Mouse (Mus musculus) hindbrain, embryonic 16.5 days (tissue): Measurements from ENCODE around the gene 4932438H23Rik. TPM values are rescaled to one million over a fixed set of nuclear protein-coding genes. Genes with fewer than 3 reads are reported as not detected.

Source experiments
- ATAC-seq: fragments of 200-750 bp; cut with Nextera tagmentation; 2 replicates; pipeline ENCODE4 v1.8.0; 2017; ENCODE audit warnings: moderate TSS enrichment, moderate library complexity
- H3K27ac ChIP-seq: fragments of 300-500 bp; sonication (generic); 2 replicates; pipeline ENCODE4 v1.5.1; 2014; ENCODE audit warnings: low read depth, mild to moderate bottlenecking, control low read depth, low read length, moderate library complexity
- H3K27me3 ChIP-seq: fragments of 300-500 bp; sonication (generic); replicated peaks from 2 replicates; pipeline ENCODE4 v1.6.1; 2014; ENCODE audit warnings: low read length; ENCODE audit not compliant: control insufficient read depth, insufficient read depth
- H3K36me3 ChIP-seq: fragments of 300-500 bp; sonication (generic); 2 replicates; pipeline ENCODE4 v1.6.1; 2014; ENCODE audit warnings: mild to moderate bottlenecking, low read length, moderate library complexity, mixed read lengths; ENCODE audit not compliant: control insufficient read depth, insufficient read depth
- H3K4me1 ChIP-seq: fragments of 300-500 bp; sonication (generic); 2 replicates; pipeline ENCODE4 v1.6.1; 2014; ENCODE audit warnings: low read depth, low read length; ENCODE audit not compliant: control insufficient read depth, insufficient read depth
- H3K4me2 ChIP-seq: fragments of 300-500 bp; sonication (generic); 2 replicates; pipeline ENCODE4 v1.6.1; 2014; ENCODE audit warnings: mild to moderate bottlenecking, low read length, control low read depth, moderate library complexity
- H3K4me3 ChIP-seq: fragments of 300-500 bp; sonication (generic); 2 replicates; pipeline ENCODE4 v1.5.1; 2014; ENCODE audit warnings: mild to moderate bottlenecking, low read length, control low read depth, moderate library complexity
- H3K9ac ChIP-seq: fragments of 300-500 bp; sonication (generic); 2 replicates; pipeline ENCODE4 v1.6.1; 2014; ENCODE audit warnings: low read depth, mild to moderate bottlenecking, control low read depth, low read length, moderate library complexity
- H3K9me3 ChIP-seq: fragments of 300-500 bp; sonication (generic); 2 replicates; pipeline ENCODE4 v1.6.1; 2014; ENCODE audit warnings: mild to moderate bottlenecking, low read length, moderate library complexity; ENCODE audit not compliant: control insufficient read depth
- WGBS: fragments of 180-500 bp; shearing (Covaris S2); extraction: QIAGEN DNeasy Blood & Tissue Kit; methylation state at CpG from one replicate; pipeline ENCODE4 v1.1.7; 2014; 5-methylcytosine and 5-hydroxymethylcytosine counted together
- polyA plus RNA-seq: library from polyadenylated mRNA; unstranded; fragments of >200 nt; fragmentation: Nextera tagmentation; extraction: Ambion mirVana; gene quantifications from 2 replicates; pipeline ENCODE4 v1.2.1, GENCODE M21; 2015

The 4932438H23Rik gene
- 0.88 and 1.9 TPM in 2 replicates for polyA plus RNA-seq

GRCm38 (mm10) chr16:91095022-91095421 is at the start of gene 4932438H23Rik:
TSS of gene 4932438H23Rik (minus strand) at chr16:91095122.
- Histone ChIP-seq H3K4me1 (no peaks in the 10 kb centered on the region; the same call in 1 of the 2 replicates), H3K27ac (no peak within 1 kb of the TSS), H3K9ac (no peak within 1 kb of the TSS), H3K36me3 (no peaks in the 10 kb centered on the region), H3K27me3 (0 out of 2 replicates have a peak, but pooled peaks cover 4% of the 10 kb centered on the region), H3K4me2 (no peak within 1 kb of the TSS), H3K4me3 (no peak within 1 kb of the TSS), H3K9me3 (no peaks in the 10 kb centered on the region)
- ATAC-seq, result no peak
- WGBS, result 87% methylated on average over 8 of the region's 8 CpGs

- no peak for ATAC-seq
- peaks cover 23% of the 10 kb centered on the region for H3K27me3 ChIP-seq
These were observed 46.2 kb upstream of the 4932438H23Rik start for GRCm38 (mm10) chr16:91140991-91141630.

GRCm38 (mm10) chr16:91140457-91140856 is 45.5 kb upstream of the 4932438H23Rik start:
- peaks cover 4% of the 10 kb centered on the region for H3K4me1 ChIP-seq
- no peak overlapping the region for H3K4me3 ChIP-seq
- H3K27ac ChIP-seq, result no peak overlapping the region
- no peaks in the 10 kb centered on the region for H3K36me3 ChIP-seq
- no peak overlapping the region for H3K9ac ChIP-seq
- peak; percentile 88 for ATAC-seq
- 4% methylated on average over 10 of the region's 10 CpGs for WGBS
- H3K4me2 ChIP-seq, result no peak overlapping the region; the same call in 1 of the 2 replicates
- H3K9me3 ChIP-seq, result peaks cover 9% of the 10 kb centered on the region
- peaks cover 25% of the 10 kb centered on the region for H3K27me3 ChIP-seq

More at GRCm38 (mm10) chr16:91140991-91141630, 46.2 kb upstream of the 4932438H23Rik start:
- Histone ChIP-seq H3K4me2 (no peak overlapping the region), H3K9me3 (peaks cover 9% of the 10 kb centered on the region), H3K9ac (no peak overlapping the region), H3K27ac (no peak overlapping the region), H3K4me1 (peaks cover 4% of the 10 kb centered on the region), H3K36me3 (no peaks in the 10 kb centered on the region), H3K4me3 (no peak overlapping the region)
- WGBS, result 26% methylated on average over 20 of the region's 20 CpGs

- WGBS, result 3% methylated on average over 13 of the region's 13 CpGs
- Histone ChIP-seq H3K4me2 (peak overlapping the region; percentile 13), H3K4me1 (peaks cover 4% of the 10 kb centered on the region), H3K9me3 (peaks cover 9% of the 10 kb centered on the region), H3K9ac (no peak overlapping the region), H3K36me3 (no peaks in the 10 kb centered on the region), H3K27ac (no peak overlapping the region), H3K4me3 (no peak overlapping the region), H3K27me3 (peaks cover 25% of the 10 kb centered on the region)
- peak; percentile 34; the same call in 1 of the 2 replicates for ATAC-seq
These were observed 45.1 kb upstream of the 4932438H23Rik start for GRCm38 (mm10) chr16:91140056-91140455.

GRCm38 (mm10) chr16:91139481-91139880 is 44.6 kb upstream of the 4932438H23Rik start:
- Histone ChIP-seq H3K27ac (no peak overlapping the region), H3K36me3 (no peaks in the 10 kb centered on the region), H3K4me3 (no peak overlapping the region), H3K27me3 (peaks cover 29% of the 10 kb centered on the region), H3K4me1 (peaks cover 4% of the 10 kb centered on the region), H3K9me3 (peaks cover 9% of the 10 kb centered on the region), H3K9ac (no peak overlapping the region), H3K4me2 (no peak overlapping the region)
- ATAC-seq, result no peak
- WGBS, result 16% methylated on average over 10 of the region's 10 CpGs

- Histone ChIP-seq H3K27me3 (peaks cover 30% of the 10 kb centered on the region), H3K4me3 (no peak overlapping the region)
- 84% methylated on average over 3 of the region's 3 CpGs for WGBS
These were observed 43.8 kb upstream of the 4932438H23Rik start for GRCm38 (mm10) chr16:91138736-91139135.

GRCm38 (mm10) chr16:91138151-91138550 is 43.2 kb upstream of the 4932438H23Rik start:
- 93% methylated on average over 7 of the region's 7 CpGs for WGBS
- ATAC-seq, result no peak

More at GRCm38 (mm10) chr16:91138736-91139135, 43.8 kb upstream of the 4932438H23Rik start:
- no peak overlapping the region for H3K9ac ChIP-seq
- H3K27ac ChIP-seq, result no peak overlapping the region
- no peaks in the 10 kb centered on the region for H3K36me3 ChIP-seq
- no peak for ATAC-seq
- H3K9me3 ChIP-seq, result peaks cover 4% of the 10 kb centered on the region
- H3K4me2 ChIP-seq, result no peak overlapping the region
- peaks cover 4% of the 10 kb centered on the region for H3K4me1 ChIP-seq

GRCm38 (mm10) chr16:91136607-91137006 is 41.7 kb upstream of the 4932438H23Rik start:
- Histone ChIP-seq H3K9ac (no peak overlapping the region), H3K4me2 (no peak overlapping the region), H3K4me1 (peaks cover 4% of the 10 kb centered on the region), H3K4me3 (no peak overlapping the region), H3K27ac (no peak overlapping the region), H3K27me3 (peaks cover 26% of the 10 kb centered on the region), H3K36me3 (no peaks in the 10 kb centered on the region), H3K9me3 (peaks cover 4% of the 10 kb centered on the region)
- ATAC-seq, result no peak
- WGBS, result 86% methylated on average over 3 of the region's 3 CpGs

More at GRCm38 (mm10) chr16:91138151-91138550, 43.2 kb upstream of the 4932438H23Rik start:
- H3K4me3 ChIP-seq, result no peak overlapping the region
- peaks cover 31% of the 10 kb centered on the region for H3K27me3 ChIP-seq
- H3K9me3 ChIP-seq, result peaks cover 4% of the 10 kb centered on the region
- no peaks in the 10 kb centered on the region for H3K36me3 ChIP-seq
- no peak overlapping the region for H3K27ac ChIP-seq
- H3K4me1 ChIP-seq, result peaks cover 4% of the 10 kb centered on the region
- H3K9ac ChIP-seq, result no peak overlapping the region
- no peak overlapping the region for H3K4me2 ChIP-seq

- 88% methylated on average over 15 of the region's 15 CpGs for WGBS
These were observed 35.0 kb upstream of the 4932438H23Rik start for GRCm38 (mm10) chr16:91129916-91130315.

More at GRCm38 (mm10) chr16:91129916-91130315, 35.0 kb upstream of the 4932438H23Rik start:
- ATAC-seq, result no peak
- Histone ChIP-seq H3K4me3 (no peak overlapping the region), H3K4me1 (no peaks in the 10 kb centered on the region), H3K36me3 (no peaks in the 10 kb centered on the region), H3K9ac (no peak overlapping the region), H3K9me3 (no peaks in the 10 kb centered on the region), H3K27ac (no peak overlapping the region), H3K4me2 (no peak overlapping the region), H3K27me3 (peaks cover 9% of the 10 kb centered on the region)
